Mouse (Mus musculus): ENCODE measurements around the gene Hes6. TPM values are rescaled to one million over a fixed set of nuclear protein-coding genes. Genes with fewer than 3 reads are reported as not detected.
A peak's percentile ranks its signal among the peaks of the same experiment; 100 is the strongest.

Hes6 gene
- polyA plus RNA-seq, 1 experiment from 2014 or later: 72.2 TPM

DNA sequence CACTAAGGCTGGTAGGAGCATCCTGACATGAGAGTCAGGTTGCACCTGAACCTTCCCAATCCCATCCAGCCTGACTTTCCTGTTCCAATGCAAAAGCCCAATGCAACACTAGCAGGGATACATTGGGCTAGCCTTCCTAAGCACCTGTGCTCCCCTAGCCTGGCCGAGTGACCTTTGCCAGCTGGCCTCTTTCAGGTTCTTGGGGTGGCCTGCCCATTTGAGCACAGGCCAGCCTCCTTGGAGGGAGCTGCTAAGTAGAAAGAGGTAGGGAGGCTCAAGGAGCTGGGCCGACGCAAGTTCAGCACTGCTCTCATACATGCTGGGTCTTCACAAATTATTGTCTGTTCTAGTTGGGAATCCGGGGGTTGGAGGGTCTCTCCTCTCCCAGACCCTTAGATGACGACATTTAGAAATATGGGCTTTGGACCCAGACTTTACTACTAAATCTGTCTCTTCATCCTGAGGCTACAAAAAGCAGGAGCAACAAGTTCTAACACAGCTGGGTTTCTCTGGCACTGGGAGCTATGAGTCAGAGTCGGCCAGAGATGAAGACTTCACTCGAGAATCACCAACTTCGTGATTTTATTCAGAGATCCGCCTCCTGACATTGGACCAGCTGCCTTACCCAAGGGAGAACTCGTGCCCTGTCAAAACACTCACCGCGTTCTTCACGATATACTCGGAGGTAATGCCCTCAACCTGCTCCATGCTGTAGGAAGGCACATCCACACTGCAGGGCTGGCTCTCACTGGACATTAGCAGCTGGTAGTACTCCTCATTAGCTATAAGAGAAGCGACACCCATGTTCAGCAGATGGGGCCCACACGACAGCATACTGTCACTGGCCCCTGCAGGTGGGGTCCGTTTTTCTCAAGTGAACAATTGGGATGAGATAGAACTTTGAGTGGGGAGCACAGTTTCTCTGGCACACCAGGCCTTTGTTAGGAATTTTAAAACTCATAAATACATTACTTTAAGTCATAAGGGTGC, 31.3 kb upstream of the Hes6 start:
- Histone ChIP-seq H3K36me3 (ENCODE audit: insufficient read depth, low read length) (peaks cover 15% of the 10 kb centered on the region), H3K4me3 (ENCODE audit: low read length) (no peak overlapping the region), H3K4me1 (ENCODE audit: insufficient read depth, low read length) (peaks cover 13% of the 10 kb centered on the region), H3K9ac (replicated peaks; ENCODE audit: low read length) (no peak overlapping the region), H3K4me2 (replicated peaks; ENCODE audit: low read depth, low read length) (no peak overlapping the region), H3K9me3 (ENCODE audit: low read length) (peaks cover 7% of the 10 kb centered on the region), H3K27me3 (ENCODE audit: insufficient read depth, low read length) (no peaks in the 10 kb centered on the region), H3K27ac (ENCODE audit: low read length) (peak overlapping the region; percentile 67; the same call in 1 of the 2 replicates)
- no peak for ATAC-seq (ENCODE audit: low FRiP score, low TSS enrichment)
- WGBS: 85% methylated on average over 17 of the region's 17 CpGs

DNA sequence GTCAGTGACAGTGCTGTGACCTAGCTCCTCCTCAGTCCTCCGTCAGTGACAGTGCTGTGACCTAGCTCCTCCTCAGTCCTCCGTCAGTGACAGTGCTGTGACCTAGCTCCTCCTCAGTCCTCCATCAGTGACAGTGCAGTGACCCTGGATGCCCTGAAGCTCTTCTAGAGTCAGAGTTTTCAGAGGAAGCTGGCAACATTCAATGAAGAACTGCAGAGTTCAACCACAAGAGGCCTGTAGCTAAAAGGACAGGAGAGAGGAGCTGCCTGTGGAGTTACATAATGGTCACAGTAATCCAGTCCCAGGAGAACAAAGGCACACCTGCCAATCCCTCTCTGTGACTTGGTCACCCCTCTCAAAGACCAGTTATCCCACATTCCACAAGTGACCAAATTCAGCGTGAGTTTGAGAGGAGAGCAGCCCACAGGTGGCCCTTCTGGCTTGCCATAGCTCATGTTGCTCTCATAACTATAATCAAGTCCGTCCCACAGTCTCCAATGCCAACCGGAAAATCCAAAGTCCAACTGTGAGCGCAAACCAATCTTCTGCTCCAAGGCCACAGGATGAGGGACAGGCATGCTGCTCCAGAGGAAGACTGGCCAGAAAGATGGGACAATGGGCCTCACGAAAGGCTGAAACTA, 28.6 kb upstream of the Hes6 start:
- no peak for ATAC-seq (ENCODE audit: low FRiP score, low TSS enrichment)
- Histone ChIP-seq H3K9ac (replicated peaks; ENCODE audit: low read length) (no peak overlapping the region), H3K4me3 (ENCODE audit: low read length) (no peak overlapping the region), H3K36me3 (ENCODE audit: insufficient read depth, low read length) (peaks cover 4% of the 10 kb centered on the region), H3K9me3 (ENCODE audit: low read length) (peaks cover 5% of the 10 kb centered on the region), H3K4me2 (replicated peaks; ENCODE audit: low read depth, low read length) (no peak overlapping the region), H3K27ac (ENCODE audit: low read length) (no peak overlapping the region), H3K4me1 (ENCODE audit: insufficient read depth, low read length) (peaks cover 13% of the 10 kb centered on the region), H3K27me3 (ENCODE audit: insufficient read depth, low read length) (no peaks in the 10 kb centered on the region)
- WGBS: 83% methylated on average over 6 of the region's 7 CpGs

DNA sequence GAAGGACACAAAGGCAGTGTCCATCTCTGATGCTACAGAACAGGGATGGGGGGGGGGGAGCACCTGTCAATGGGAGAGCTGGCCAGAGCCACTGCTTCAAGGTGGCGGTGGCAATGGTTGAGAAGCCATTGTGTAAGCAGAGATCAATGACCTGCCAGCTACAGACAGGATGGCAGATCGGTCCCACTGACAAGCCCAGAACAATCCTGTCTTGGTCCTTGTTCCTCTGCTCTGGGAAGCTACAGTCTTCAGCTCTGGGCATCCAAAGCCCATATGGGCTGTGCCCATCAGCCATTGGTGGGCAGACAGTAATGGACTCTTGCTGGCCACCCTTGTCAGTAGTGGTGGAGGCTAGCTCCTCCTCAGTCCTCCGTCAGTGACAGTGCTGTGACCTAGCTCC, 28.0 kb upstream of the Hes6 start:
- WGBS: 96% methylated on average over 3 of the region's 3 CpGs
- H3K4me3 ChIP-seq (ENCODE audit: low read length): no peak overlapping the region
- ATAC-seq (ENCODE audit: low FRiP score, low TSS enrichment): no peak
- no peak overlapping the region for H3K9ac ChIP-seq (replicated peaks; ENCODE audit: low read length)
- peaks cover 13% of the 10 kb centered on the region for H3K4me1 ChIP-seq (ENCODE audit: insufficient read depth, low read length)
- no peak overlapping the region for H3K27ac ChIP-seq (ENCODE audit: low read length)
- H3K36me3 ChIP-seq (ENCODE audit: insufficient read depth, low read length): no peaks in the 10 kb centered on the region
- H3K27me3 ChIP-seq (ENCODE audit: insufficient read depth, low read length): no peaks in the 10 kb centered on the region
- H3K9me3 ChIP-seq (ENCODE audit: low read length): no peaks in the 10 kb centered on the region
- no peak overlapping the region for H3K4me2 ChIP-seq (replicated peaks; ENCODE audit: low read depth, low read length)

DNA sequence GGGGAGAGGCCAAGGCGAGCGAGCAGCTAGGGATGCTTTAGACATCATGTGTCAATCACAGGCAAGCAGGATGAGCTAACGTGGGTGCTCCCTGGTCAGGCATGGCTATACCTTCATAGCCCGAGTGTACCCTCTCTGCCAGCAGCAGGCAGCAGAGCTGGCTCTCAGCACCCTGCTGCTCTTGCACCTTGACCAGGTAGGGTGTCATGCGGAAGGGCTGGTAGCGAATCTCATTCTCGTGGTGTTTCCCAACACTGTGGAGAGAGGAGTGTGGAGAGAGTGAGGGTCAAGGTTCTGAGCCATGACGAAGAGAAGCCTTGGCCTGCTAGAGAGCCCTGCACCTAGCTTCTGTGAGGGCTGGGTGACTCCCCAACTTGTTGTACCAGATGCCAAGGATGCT, 25.9 kb upstream of the Hes6 start:
- WGBS: 92% methylated on average over 8 of the region's 8 CpGs
- H3K4me1 ChIP-seq (ENCODE audit: insufficient read depth, low read length): peaks cover 15% of the 10 kb centered on the region
- H3K27ac ChIP-seq (ENCODE audit: low read length): no peak overlapping the region
- no peak overlapping the region for H3K4me2 ChIP-seq (replicated peaks; ENCODE audit: low read depth, low read length)
- H3K27me3 ChIP-seq (ENCODE audit: insufficient read depth, low read length): no peaks in the 10 kb centered on the region
- H3K9ac ChIP-seq (replicated peaks; ENCODE audit: low read length): no peak overlapping the region
- no peaks in the 10 kb centered on the region for H3K36me3 ChIP-seq (ENCODE audit: insufficient read depth, low read length)
- no peaks in the 10 kb centered on the region for H3K9me3 ChIP-seq (ENCODE audit: low read length)
- no peak overlapping the region for H3K4me3 ChIP-seq (ENCODE audit: low read length)
- ATAC-seq (ENCODE audit: low FRiP score, low TSS enrichment): no peak

DNA sequence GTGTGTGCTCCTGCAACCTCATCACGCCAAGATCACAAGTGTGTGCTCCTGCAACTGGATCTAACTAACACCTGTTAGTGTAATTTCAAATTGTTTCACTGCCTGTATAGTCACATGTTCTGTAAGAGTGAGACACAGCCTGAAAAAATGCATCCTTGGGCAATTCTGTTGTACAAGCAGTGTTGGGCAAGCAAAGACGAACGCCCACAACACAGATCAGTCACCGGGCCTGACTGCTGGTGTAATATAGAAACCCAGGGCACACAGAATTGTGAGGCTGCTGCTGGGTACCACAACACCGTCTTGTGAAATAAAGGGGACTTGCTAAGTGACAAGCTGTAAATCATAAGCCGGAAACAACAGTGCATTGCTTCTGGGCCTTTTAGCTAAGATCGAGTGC, 23.7 kb upstream of the Hes6 start:
- no peak overlapping the region for H3K9ac ChIP-seq (replicated peaks; ENCODE audit: low read length)
- no peak overlapping the region for H3K4me2 ChIP-seq (replicated peaks; ENCODE audit: low read depth, low read length)
- no peaks in the 10 kb centered on the region for H3K27me3 ChIP-seq (ENCODE audit: insufficient read depth, low read length)
- H3K4me1 ChIP-seq (ENCODE audit: insufficient read depth, low read length): peaks cover 15% of the 10 kb centered on the region
- no peaks in the 10 kb centered on the region for H3K9me3 ChIP-seq (ENCODE audit: low read length)
- no peak overlapping the region for H3K4me3 ChIP-seq (ENCODE audit: low read length)
- no peaks in the 10 kb centered on the region for H3K36me3 ChIP-seq (ENCODE audit: insufficient read depth, low read length)
- no peak overlapping the region for H3K27ac ChIP-seq (ENCODE audit: low read length)
- WGBS: 72% methylated on average over 7 of the region's 7 CpGs
- ATAC-seq (ENCODE audit: low FRiP score, low TSS enrichment): no peak

DNA sequence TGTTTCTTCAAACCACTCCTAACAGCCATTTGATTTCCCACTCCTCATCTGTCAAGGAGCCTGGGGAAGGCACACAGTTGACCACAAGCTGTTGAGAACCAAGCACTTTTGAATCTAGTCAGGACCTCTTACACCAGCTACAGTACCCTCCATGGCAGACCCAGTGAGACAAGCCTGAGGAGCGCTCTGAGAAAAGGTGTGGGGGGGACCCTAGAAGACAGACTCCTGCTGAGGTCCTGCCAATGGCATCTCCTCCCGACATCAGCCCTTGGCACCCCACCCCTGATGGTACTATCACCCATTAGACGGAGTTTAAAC, 23.2 kb upstream of the Hes6 start:
- ATAC-seq (ENCODE audit: low FRiP score, low TSS enrichment): no peak
- Histone ChIP-seq H3K4me2 (replicated peaks; ENCODE audit: low read depth, low read length) (no peak overlapping the region), H3K4me1 (ENCODE audit: insufficient read depth, low read length) (peaks cover 15% of the 10 kb centered on the region), H3K36me3 (ENCODE audit: insufficient read depth, low read length) (0 out of 2 replicates have a peak, but pooled peaks cover 2% of the 10 kb centered on the region), H3K9ac (replicated peaks; ENCODE audit: low read length) (no peak overlapping the region), H3K4me3 (ENCODE audit: low read length) (no peak overlapping the region), H3K9me3 (ENCODE audit: low read length) (no peaks in the 10 kb centered on the region), H3K27ac (ENCODE audit: low read length) (no peak overlapping the region), H3K27me3 (ENCODE audit: insufficient read depth, low read length) (no peaks in the 10 kb centered on the region)
- 91% methylated on average over 3 of the region's 3 CpGs for WGBS

DNA sequence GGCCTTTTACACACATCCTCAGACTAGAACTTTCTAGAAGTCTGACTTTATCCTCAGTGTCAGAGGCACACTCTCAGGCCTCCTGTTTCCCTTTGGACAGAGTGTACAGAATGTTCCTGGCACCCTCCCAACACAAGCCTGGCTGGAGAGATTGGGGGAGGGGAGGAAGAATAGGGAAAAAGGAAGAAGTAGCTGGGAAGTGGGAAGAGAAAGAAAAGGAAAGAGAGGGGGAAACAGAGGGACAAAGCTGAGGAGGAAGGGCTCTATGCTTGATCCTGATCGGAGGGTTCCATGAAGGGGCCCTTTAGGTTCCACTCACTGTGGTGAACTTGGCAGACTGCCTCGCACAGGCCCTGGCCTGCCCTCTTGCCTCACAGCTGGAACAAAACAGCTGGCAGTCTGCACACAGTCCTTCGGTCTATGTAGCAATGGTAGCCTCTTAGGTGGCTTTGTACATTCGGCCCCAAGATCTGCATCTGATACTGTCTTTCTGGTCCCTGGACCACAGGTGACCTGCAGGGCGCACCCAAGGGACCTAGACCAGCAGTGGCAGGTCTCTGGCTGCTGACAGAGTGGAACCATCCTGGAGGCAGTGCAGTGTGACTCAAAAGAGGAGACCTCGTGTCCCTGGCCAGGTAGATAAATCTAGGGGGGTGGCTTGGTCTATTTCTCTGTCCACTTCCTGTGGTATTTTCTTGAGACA, 22.7 kb upstream of the Hes6 start:
- H3K4me3 ChIP-seq (ENCODE audit: low read length): no peak overlapping the region
- no peaks in the 10 kb centered on the region for H3K9me3 ChIP-seq (ENCODE audit: low read length)
- ATAC-seq (ENCODE audit: low FRiP score, low TSS enrichment): peak; percentile 80
- H3K4me1 ChIP-seq (ENCODE audit: insufficient read depth, low read length): peaks cover 15% of the 10 kb centered on the region
- no peak overlapping the region for H3K4me2 ChIP-seq (replicated peaks; ENCODE audit: low read depth, low read length)
- H3K27ac ChIP-seq (ENCODE audit: low read length): peak overlapping the region; percentile 75
- 0 out of 2 replicates have a peak, but pooled peaks cover 2% of the 10 kb centered on the region for H3K36me3 ChIP-seq (ENCODE audit: insufficient read depth, low read length)
- no peaks in the 10 kb centered on the region for H3K27me3 ChIP-seq (ENCODE audit: insufficient read depth, low read length)
- H3K9ac ChIP-seq (replicated peaks; ENCODE audit: low read length): no peak overlapping the region
- WGBS: 59% methylated on average over 6 of the region's 6 CpGs

DNA sequence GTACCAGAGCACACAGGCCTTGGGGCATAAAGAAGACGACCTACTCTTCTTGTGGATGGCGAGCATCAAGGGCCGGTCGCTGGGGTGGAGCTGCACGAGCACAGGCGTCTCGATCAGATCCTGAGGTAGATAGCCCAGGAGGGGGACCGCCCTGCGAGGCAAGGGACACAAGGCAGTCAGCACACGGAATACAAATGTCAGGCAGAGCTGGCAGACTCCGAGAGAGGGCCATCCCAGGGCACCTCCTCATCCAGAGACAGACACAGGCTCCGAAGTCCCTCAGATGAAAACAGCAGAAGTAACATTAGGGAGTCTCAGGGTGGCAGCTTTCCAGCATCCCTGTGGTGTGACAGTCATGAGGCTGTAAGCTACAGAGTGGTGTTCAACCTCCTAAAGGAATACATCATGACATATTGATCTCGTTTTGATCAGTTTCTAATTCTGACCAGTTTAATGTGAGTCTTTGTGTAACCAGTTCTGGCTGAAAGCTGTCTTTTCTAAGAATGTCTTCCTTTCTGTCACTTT, 21.8 kb upstream of the Hes6 start:
- H3K4me2 ChIP-seq (replicated peaks; ENCODE audit: low read depth, low read length): no peak overlapping the region
- H3K9ac ChIP-seq (replicated peaks; ENCODE audit: low read length): no peak overlapping the region
- H3K27ac ChIP-seq (ENCODE audit: low read length): peak overlapping the region; percentile 75; the same call in 1 of the 2 replicates
- ATAC-seq (ENCODE audit: low FRiP score, low TSS enrichment): no peak
- WGBS: 77% methylated on average over 13 of the region's 13 CpGs
- H3K9me3 ChIP-seq (ENCODE audit: low read length): no peaks in the 10 kb centered on the region
- H3K4me3 ChIP-seq (ENCODE audit: low read length): no peak overlapping the region
- no peaks in the 10 kb centered on the region for H3K27me3 ChIP-seq (ENCODE audit: insufficient read depth, low read length)
- peaks cover 15% of the 10 kb centered on the region for H3K4me1 ChIP-seq (ENCODE audit: insufficient read depth, low read length)
- H3K36me3 ChIP-seq (ENCODE audit: insufficient read depth, low read length): peaks cover 2% of the 10 kb centered on the region; the same call in 1 of the 2 replicates

DNA sequence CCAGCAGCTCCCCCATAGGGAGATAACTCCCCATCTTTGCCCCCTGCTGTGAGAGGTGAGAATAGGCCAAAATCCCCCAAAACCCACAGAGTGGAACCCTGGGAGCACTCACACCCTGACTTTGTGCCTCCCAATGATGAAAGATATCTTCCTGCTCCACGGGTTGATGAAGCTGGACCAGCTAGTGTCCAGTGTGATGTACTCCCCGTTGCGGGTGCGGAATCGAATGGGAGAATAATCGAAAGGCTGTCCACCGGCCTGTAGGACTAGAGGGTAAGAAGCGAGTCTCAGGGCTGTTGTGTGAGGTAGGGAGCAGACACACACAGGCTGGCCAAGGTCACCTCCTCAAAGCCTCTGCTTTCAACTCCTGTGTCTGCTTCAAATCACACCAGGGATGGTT, 21.1 kb upstream of the Hes6 start:
- no peaks in the 10 kb centered on the region for H3K9me3 ChIP-seq (ENCODE audit: low read length)
- no peak for ATAC-seq (ENCODE audit: low FRiP score, low TSS enrichment)
- 96% methylated on average over 8 of the region's 8 CpGs for WGBS

More for the DNA sequence above, 21.1 kb upstream of the Hes6 start:
- no peak overlapping the region for H3K27ac ChIP-seq (ENCODE audit: low read length)
- no peak overlapping the region for H3K4me2 ChIP-seq (replicated peaks; ENCODE audit: low read depth, low read length)
- no peaks in the 10 kb centered on the region for H3K27me3 ChIP-seq (ENCODE audit: insufficient read depth, low read length)
- H3K9ac ChIP-seq (replicated peaks; ENCODE audit: low read length): no peak overlapping the region
- peaks cover 15% of the 10 kb centered on the region for H3K4me1 ChIP-seq (ENCODE audit: insufficient read depth, low read length)
- peaks cover 2% of the 10 kb centered on the region; the same call in 1 of the 2 replicates for H3K36me3 ChIP-seq (ENCODE audit: insufficient read depth, low read length)
- H3K4me3 ChIP-seq (ENCODE audit: low read length): no peak overlapping the region
